Mouse (Mus musculus) layer of hippocampus, adult 8-10 months (tissue): ENCODE measurements at regions not wholly inside any gene's neighbourhood (a gene's known extent, or its start where the extent isn't known, plus 50 kb on each side); places are given as distances from the start of the nearest gene placed in this dataset.

Experiments
- DNase-seq, 2 experiments: peaks; one replicate each; pipeline ENCODE4 v3.0.0; 2022; ENCODE audit warnings: low spot score in 2 of 2

DNA sequence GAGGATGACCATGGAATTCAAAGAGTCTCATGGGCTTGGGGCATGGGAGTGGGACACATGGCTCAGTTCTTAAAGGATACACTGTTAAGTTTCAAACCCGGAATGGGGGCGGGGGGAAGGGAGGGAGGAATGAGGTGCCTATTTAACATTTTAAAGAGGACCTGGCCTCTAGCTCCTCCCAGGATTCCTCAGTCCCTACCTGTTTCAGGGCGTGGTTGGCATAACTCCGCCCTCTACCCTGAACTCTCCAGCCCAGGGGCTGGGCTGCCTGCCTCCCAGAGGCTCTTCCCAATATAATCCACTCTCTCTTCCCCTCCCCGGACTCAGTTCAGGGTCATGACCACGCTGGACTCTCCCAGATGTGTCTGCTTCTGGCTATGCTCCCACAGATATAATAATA lies 108.0 kb downstream of the 2410131K14Rik start:
- DNase-seq: no peak

DNA sequence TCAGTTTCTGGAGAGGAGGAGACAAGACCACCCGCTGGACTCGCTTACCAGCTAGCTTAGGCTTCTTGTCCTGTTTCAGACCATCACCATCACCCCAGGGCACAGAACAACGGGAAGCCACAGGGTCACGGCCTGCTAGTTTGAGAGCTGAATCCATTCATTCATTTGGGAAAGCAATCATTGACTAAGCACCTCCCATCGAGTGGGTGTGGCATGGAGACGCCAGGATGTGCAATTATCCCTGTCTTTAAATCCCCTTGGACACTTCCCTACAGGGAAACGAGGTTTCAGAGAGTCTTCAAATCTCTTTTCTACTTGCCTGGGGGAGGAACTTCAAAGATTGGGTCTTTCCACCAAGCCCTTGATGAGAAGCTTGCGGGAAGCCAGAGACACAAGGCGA lies 108.7 kb downstream of the 2410131K14Rik start:
- DNase-seq: no peak

- DNase-seq: no peak
Observed at GRCm38 (mm10) chr5:118354127-118354526, 109.1 kb downstream of the 2410131K14Rik start.

DNA sequence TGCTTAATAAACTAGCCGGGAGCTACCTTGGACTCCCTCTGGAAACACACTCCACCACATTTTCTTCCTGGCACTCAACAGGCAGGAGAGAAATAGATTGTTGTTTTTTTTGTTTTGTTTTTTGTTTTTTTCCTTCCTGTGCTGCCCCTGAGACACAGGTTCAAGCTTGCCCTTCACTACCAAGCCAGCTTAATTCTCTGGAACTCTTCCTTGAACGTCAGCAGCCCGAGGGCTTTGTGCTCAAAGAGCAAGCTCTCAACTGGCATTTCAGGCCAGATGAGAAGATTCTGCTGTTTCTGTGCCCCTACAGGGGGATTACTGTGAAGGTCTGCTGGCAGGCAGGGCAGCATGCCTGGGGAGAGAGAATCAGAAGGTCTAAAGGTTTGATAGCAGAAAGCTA lies 109.8 kb downstream of the 2410131K14Rik start:
- no peak for DNase-seq

GRCm38 (mm10) chr5:118355287-118355686 lies 110.3 kb downstream of the 2410131K14Rik start:
- no peak for DNase-seq

- no peak for DNase-seq
Observed at GRCm38 (mm10) chr5:118355691-118356337, 110.8 kb downstream of the 2410131K14Rik start.

GRCm38 (mm10) chr5:118359646-118360373 lies 114.8 kb downstream of the 2410131K14Rik start:
- no peak for DNase-seq

DNA sequence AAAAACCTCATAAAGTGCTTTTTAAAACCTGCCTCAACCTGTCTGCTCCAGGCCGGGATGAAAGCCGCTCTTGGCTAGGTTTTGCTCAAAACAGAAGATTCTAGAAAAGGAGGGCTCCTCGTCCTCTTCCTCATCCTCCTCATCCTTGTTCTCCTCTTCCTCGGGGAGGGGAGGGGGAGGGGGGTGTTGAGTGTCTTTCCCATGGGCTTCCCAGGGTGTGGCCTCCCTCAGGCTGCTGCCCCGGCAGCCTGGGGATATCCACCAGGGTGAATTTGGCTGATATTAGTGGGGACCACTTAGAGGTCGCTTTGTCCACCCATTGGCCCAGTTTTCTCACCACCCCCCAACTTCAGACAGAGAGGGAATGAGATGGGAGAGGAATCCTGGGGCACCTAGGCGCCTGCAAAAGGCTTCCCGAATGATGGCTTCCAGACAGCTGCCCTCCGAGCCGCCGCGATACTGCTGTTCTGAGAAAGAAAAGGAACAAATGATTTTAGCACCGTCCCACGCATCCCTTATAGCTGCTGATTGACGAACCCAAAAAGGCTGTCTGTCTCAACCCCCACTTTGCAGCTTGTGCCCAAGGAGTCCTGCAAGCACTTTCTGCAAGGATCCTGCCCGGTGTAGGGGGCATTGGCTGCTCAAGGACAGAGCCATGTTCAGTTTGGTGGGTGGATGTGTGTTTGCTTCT lies 115.5 kb downstream of the 2410131K14Rik start:
- no peak for DNase-seq

- no peak for DNase-seq
Observed at GRCm38 (mm10) chr5:118361133-118361852, 116.3 kb downstream of the 2410131K14Rik start.

GRCm38 (mm10) chr5:118361853-118362406 lies 116.9 kb downstream of the 2410131K14Rik start:
- DNase-seq: no peak

- no peak for DNase-seq
Observed at GRCm38 (mm10) chr5:118362738-118363137, 117.7 kb downstream of the 2410131K14Rik start.

DNA sequence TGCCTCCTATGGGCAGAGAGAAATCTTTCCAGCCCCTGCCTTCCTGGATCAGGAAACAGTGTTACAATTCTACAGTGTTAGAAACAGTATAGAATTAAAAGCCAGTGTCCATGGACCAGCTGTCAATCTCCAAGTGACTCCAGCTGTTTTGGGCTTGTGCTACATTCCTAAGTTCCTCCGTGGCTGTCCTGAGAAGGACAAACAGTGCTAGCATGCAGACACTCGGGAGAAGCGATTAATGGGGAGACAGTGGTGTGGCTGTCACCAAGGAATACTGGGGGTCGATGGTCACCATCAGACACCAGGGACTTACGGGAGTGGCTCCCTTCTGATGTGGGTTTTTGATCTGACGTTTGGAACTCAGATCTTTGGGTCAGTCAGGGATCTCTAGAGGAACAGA lies 118.1 kb downstream of the 2410131K14Rik start:
- DNase-seq: no peak

DNA sequence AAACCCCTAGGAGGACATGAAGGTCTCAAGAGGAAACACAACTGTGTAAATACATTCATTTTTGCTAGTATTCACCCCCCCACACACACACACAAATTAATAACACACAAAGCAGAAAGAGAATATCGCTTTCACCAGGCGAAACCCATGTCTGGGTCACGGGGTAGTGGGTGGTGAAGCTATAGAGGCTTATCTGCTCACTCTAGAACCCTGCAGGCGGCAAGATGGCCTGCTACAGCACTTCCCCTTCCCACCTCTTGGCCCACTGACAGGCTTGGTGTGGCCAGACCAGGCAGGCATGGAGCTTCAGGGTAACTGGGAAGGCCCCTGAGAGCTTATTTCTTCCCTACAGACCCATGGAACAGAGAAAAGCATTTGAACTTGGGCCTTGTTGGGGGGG lies 119.6 kb downstream of the 2410131K14Rik start:
- DNase-seq: no peak

DNA sequence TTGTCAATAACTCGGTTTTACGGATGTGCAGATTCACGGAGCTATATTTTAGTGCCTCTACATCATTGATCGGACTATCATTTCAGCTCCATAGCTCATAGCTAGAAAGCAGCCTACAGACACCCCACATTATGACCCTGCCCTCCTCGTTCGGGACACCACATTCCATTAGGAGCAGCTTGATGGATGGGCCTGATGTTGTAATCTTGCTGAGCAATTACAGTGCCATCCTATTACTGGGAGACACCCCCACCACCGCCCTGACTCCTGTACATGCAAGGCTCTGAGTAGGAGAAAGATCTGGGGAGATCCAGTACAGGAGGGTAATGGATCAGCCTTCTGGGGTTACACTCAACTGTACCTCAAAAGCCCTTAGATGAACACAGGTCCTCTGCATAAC lies 120.2 kb downstream of the 2410131K14Rik start:
- DNase-seq: no peak

- DNase-seq: no peak
Observed at GRCm38 (mm10) chr5:118365651-118366050, 120.6 kb downstream of the 2410131K14Rik start.

GRCm38 (mm10) chr5:118367047-118367446 lies 122.0 kb downstream of the 2410131K14Rik start:
- DNase-seq: no peak

GRCm38 (mm10) chr5:118373581-118373981 lies 128.6 kb downstream of the 2410131K14Rik start:
- peak in 1 of 2 experiments; percentile 58 for DNase-seq

DNA sequence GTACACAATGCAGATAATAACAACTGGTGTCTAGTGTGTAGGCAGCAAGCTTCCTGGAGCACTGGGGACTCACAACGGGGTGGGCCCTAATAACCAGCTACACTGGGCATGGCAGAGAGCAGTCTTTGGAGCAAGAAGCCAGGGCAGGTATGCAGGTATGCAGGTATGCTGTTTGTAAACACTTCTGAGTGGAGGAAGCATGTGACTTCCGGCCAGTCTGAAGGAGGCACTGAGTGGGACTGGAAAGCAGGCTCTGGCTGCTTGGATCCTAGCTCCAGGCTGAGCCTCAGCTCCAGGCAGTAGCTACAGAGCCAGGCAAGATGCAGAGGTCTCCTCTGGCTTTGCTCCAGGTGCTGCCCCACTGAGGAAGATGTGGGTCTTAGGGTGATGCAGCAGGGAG lies 129.9 kb downstream of the 2410131K14Rik start:
- no peak for DNase-seq

GRCm38 (mm10) chr5:118375916-118376315 lies 130.9 kb downstream of the 2410131K14Rik start:
- DNase-seq: no peak

GRCm38 (mm10) chr5:118376478-118376877 lies 131.5 kb downstream of the 2410131K14Rik start:
- no peak for DNase-seq

DNA sequence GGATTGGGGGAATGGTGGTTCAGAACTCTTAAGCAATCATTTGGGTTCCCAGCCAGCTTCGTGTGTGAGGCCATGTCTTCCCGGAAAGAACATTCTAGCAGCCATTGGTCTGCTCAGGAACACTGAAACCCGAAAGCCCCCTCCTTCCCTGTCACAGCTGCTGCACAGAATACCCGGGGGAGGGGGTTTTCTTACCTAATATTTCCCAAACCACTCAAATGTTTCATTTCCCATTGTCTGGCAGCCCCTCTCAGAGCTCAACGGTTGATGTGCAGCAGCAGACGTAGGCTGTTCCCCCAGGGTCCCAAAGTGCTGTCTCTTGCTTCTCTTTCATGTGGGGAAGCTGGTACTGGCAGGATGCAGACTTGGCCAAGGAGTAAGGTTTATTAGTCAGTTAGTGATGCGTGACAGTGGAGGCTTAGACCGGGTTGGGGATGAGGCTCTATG lies 132.4 kb downstream of the 2410131K14Rik start:
- DNase-seq: no peak
